Mouse (Mus musculus) hindbrain, embryonic 15.5 days (tissue): ENCODE measurements around the gene Minar1. TPM values are rescaled to one million over a fixed set of nuclear protein-coding genes. Genes with fewer than 3 reads are reported as not detected.

Experiments used
- ATAC-seq: fragments of 200-750 bp; cut with Nextera tagmentation; 2 replicates; pipeline ENCODE4 v1.8.0; 2017; ENCODE audit warnings: low read depth, moderate number of reproducible peaks, moderate TSS enrichment; ENCODE audit not compliant: low FRiP score
- H3K27ac ChIP-seq: fragments of 300-500 bp; sonication (generic); replicated peaks from 2 replicates; pipeline ENCODE4 v1.5.1; 2015; ENCODE audit warnings: mild to moderate bottlenecking, inconsistent platforms
- H3K27me3 ChIP-seq: fragments of 300-500 bp; sonication (generic); 2 replicates; pipeline ENCODE4 v1.6.1; 2015; ENCODE audit warnings: control low read depth, inconsistent platforms
- H3K36me3 ChIP-seq: fragments of 300-500 bp; sonication (generic); 2 replicates; pipeline ENCODE4 v1.6.1; 2015; ENCODE audit warnings: control low read depth, inconsistent platforms
- H3K4me1 ChIP-seq: fragments of 300-500 bp; sonication (generic); replicated peaks from 2 replicates; pipeline ENCODE4 v1.6.1; 2015; ENCODE audit warnings: control low read depth, inconsistent platforms
- H3K4me2 ChIP-seq: fragments of 300-500 bp; sonication (generic); 2 replicates; pipeline ENCODE4 v1.6.1; 2015; ENCODE audit warnings: moderate library complexity, mild to moderate bottlenecking, inconsistent platforms
- H3K4me3 ChIP-seq: fragments of 300-500 bp; sonication (generic); 2 replicates; pipeline ENCODE4 v1.5.1; 2015; ENCODE audit warnings: mild to moderate bottlenecking, inconsistent platforms
- H3K9ac ChIP-seq: fragments of 300-500 bp; sonication (generic); 2 replicates; pipeline ENCODE4 v1.6.1; 2015; ENCODE audit warnings: inconsistent platforms
- H3K9me3 ChIP-seq: fragments of 300-500 bp; sonication (generic); 2 replicates; pipeline ENCODE4 v1.6.1; 2016; ENCODE audit warnings: control low read depth, inconsistent platforms
- WGBS: fragments of 180-500 bp; shearing (Covaris S2); methylation state at CpG from one replicate; pipeline ENCODE4 v1.1.7; 2015; 5-methylcytosine and 5-hydroxymethylcytosine counted together
- polyA plus RNA-seq: library from polyadenylated mRNA; unstranded; fragments of >200 nt; fragmentation: Nextera tagmentation; extraction: Ambion mirVana; gene quantifications from 2 replicates; pipeline ENCODE4 v1.2.1, GENCODE M21; 2015

The Minar1 gene
- polyA plus RNA-seq, 1 experiment from 2014 or later, result 4.7 TPM

DNA sequence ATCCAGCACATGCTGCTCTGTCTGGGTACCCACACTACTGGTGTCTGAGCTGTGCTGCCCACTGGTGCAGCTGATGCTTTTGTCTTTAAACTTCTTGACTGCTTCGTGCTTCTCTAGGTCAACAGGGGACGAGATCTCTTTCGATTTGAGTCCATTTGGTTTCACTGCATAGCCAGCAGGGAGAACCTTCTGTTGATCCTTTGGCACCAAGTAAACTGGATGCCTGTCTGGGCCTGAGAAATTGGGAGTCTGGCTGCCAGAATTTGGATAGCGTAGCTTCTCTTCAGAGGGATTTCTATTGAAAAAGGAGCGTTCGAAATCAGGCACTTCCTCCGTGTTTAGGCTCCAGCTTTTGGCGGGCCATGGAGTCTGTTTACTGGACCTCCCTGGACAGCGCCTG, 21.0 kb downstream of the Minar1 start:
- H3K4me2 ChIP-seq, result no peak overlapping the region
- ATAC-seq, result no peak
- 0 out of 2 replicates have a peak, but pooled peaks cover 5% of the 10 kb centered on the region for H3K4me1 ChIP-seq
- no peak overlapping the region for H3K4me3 ChIP-seq
- no peak overlapping the region for H3K9ac ChIP-seq
- H3K27me3 ChIP-seq, result no peaks in the 10 kb centered on the region
- no peak overlapping the region for H3K27ac ChIP-seq
- H3K36me3 ChIP-seq, result no peaks in the 10 kb centered on the region
- H3K9me3 ChIP-seq, result no peaks in the 10 kb centered on the region
- 92% methylated on average over 9 of the region's 9 CpGs for WGBS

DNA sequence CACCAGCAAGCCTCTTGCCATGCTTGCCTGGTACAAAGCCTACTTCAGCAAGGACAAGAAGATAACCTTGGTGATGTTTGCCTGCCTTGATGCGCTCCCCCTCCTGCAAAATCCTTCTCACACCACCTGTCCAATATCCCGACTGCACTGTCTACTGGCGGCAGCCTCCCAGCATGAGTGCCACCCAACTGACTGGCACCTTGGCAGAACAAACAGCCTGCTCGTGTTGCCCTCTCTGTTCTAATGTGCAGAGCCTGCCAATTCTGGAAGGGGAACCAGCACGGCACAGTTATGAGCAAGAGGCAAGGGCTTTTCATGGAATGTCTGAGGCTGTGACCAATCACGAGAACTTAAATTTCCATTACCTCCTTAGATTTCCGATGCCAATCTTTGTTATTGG, 22.2 kb downstream of the Minar1 start:
- no peak overlapping the region for H3K4me2 ChIP-seq
- H3K27ac ChIP-seq, result no peak overlapping the region
- H3K4me3 ChIP-seq, result no peak overlapping the region
- H3K36me3 ChIP-seq, result no peaks in the 10 kb centered on the region
- no peaks in the 10 kb centered on the region for H3K27me3 ChIP-seq
- 87% methylated on average over 7 of the region's 7 CpGs for WGBS
- H3K4me1 ChIP-seq, result no peaks in the 10 kb centered on the region
- ATAC-seq, result no peak
- no peak overlapping the region for H3K9ac ChIP-seq
- no peaks in the 10 kb centered on the region for H3K9me3 ChIP-seq

DNA sequence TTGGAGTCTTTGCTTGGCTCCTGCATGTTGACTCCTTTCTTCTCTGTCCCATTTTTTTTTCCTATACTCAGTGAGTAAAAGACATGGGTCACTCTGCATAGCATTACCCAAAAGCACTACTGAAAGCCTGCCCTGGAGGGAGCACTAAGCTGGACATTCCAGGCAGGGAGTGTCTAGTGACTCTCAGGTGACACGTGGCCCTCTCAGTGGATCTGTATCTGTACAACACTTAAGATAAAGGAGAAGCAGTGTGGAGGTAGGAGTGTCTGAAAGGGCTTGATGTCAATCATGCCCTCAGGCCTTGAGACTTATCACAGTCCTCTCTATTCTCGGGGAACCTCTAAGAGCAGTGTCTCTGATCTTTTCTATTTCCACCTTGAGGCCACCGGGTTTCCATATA, 25.9 kb downstream of the Minar1 start:
- H3K9ac ChIP-seq, result no peak overlapping the region
- 84% methylated on average over 3 of the region's 3 CpGs for WGBS
- H3K4me2 ChIP-seq, result no peak overlapping the region
- no peak for ATAC-seq
- no peaks in the 10 kb centered on the region for H3K9me3 ChIP-seq
- H3K27ac ChIP-seq, result no peak overlapping the region
- H3K36me3 ChIP-seq, result no peaks in the 10 kb centered on the region
- H3K27me3 ChIP-seq, result no peaks in the 10 kb centered on the region
- no peak overlapping the region for H3K4me3 ChIP-seq
- H3K4me1 ChIP-seq, result no peaks in the 10 kb centered on the region

DNA sequence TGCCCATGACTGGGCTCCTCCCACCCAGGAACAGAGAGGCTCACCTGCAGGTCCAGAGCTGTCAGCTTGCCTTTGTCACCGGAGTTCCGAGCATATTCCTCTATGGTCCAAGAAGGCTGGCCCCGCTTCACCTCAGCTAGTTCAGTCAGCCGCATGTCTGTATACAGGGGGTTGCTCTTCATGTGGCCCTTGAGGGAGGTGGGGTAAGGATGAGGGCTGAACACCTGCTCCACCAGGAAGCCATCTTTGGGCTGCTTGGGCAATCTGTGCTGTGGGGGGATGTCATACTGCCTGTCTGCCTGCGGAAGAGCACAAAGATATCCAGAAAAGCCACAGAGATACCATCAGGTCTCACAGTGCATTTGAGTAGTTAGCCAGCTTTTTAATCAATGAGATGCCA, 26.5 kb downstream of the Minar1 start:
- no peaks in the 10 kb centered on the region for H3K9me3 ChIP-seq
- H3K4me2 ChIP-seq, result no peak overlapping the region
- H3K27me3 ChIP-seq, result no peaks in the 10 kb centered on the region
- no peaks in the 10 kb centered on the region for H3K36me3 ChIP-seq
- H3K4me1 ChIP-seq, result no peaks in the 10 kb centered on the region
- no peak for ATAC-seq
- H3K27ac ChIP-seq, result no peak overlapping the region
- no peak overlapping the region for H3K9ac ChIP-seq
- H3K4me3 ChIP-seq, result no peak overlapping the region
- 91% methylated on average over 5 of the region's 5 CpGs for WGBS

DNA sequence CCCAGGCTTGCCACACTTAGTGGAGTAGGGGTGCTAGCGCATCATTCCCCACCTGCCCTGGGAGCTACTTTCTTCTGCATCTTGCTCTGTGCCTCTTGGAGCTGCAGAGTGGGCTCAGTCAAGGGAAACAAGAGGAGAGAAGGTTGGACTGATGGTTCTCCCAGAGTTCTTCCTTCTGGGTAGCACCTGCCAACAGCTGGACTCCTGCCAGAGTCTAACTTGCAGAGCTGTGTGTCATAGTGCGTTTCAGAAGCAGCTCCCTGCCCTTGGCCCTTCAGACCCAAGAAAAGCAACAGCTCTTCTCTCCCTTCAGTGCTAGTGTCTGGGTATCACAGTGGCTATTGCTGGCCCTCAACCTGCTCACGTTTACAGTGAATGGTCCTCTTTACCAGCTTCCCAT, 30.5 kb downstream of the Minar1 start:
- Histone ChIP-seq H3K9ac (no peak overlapping the region), H3K4me2 (no peak overlapping the region), H3K4me1 (no peaks in the 10 kb centered on the region), H3K36me3 (0 out of 2 replicates have a peak, but pooled peaks cover 4% of the 10 kb centered on the region), H3K27ac (no peak overlapping the region), H3K9me3 (no peaks in the 10 kb centered on the region), H3K27me3 (no peaks in the 10 kb centered on the region), H3K4me3 (no peak overlapping the region)
- no peak for ATAC-seq
- WGBS, result 78% methylated on average over 3 of the region's 3 CpGs

DNA sequence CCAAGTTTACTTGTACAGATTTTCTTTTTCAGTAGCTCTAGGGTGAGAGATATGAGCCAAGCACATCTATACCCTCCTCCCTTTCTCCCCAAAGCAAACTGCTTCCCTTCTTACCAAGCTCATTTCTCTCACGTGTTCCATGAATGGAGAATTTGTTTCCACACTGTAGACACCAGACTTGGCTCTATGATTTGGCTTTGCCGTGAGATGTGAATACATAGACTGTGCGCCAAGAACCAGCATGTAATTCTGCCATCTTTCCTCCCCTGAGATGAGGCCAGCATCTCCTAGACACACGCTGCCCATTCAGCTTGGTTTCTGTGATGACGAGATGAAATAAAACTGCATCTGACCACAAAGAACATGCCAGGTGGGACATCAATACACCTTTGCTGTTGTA, 44.5 kb downstream of the Minar1 start:
- H3K4me3 ChIP-seq, result no peak overlapping the region
- 75% methylated on average over 5 of the region's 5 CpGs for WGBS
- no peaks in the 10 kb centered on the region for H3K36me3 ChIP-seq
- H3K4me1 ChIP-seq, result no peaks in the 10 kb centered on the region
- H3K9me3 ChIP-seq, result no peaks in the 10 kb centered on the region
- no peaks in the 10 kb centered on the region for H3K27me3 ChIP-seq
- H3K27ac ChIP-seq, result no peak overlapping the region
- no peak overlapping the region for H3K9ac ChIP-seq
- ATAC-seq, result no peak
- no peak overlapping the region for H3K4me2 ChIP-seq

DNA sequence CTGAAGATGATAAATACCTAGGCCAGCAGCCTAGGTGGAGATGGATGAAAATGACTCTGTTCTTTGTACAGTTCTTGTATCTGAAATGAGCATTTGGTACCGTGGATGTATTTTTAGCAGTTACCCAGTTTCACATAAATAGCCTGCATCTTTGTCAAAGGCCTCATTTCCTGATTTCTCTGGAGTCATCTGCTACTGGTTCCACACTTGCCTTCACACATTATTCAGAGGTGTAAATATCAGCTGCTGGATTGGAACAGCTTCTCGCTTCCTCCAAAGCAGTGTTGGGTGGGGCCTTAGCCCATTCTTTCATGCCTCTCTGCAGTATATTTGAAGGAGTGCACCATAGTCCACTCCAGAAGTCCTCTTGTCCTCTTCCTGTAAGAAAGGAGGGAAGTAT, 70.3 kb downstream of the Minar1 start:
- no peak overlapping the region for H3K9ac ChIP-seq
- no peak overlapping the region for H3K27ac ChIP-seq
- no peaks in the 10 kb centered on the region for H3K27me3 ChIP-seq
- H3K4me2 ChIP-seq, result no peak overlapping the region
- no peak overlapping the region for H3K4me3 ChIP-seq
- H3K36me3 ChIP-seq, result no peaks in the 10 kb centered on the region
- no peak for ATAC-seq
- H3K9me3 ChIP-seq, result no peaks in the 10 kb centered on the region
- H3K4me1 ChIP-seq, result no peaks in the 10 kb centered on the region
- 85% methylated on average over 2 of the region's 2 CpGs for WGBS

Other genes starting within 250 kb of the Minar1 start
- gene Tmed3, start 81.9 kb upstream of the Minar1 start, polyA plus RNA-seq, result 58.7 and 60.1 TPM in 2 replicates
- 0.45 and 0.73 TPM in 2 replicates for gene Ankrd34c, start 115.3 kb upstream of the Minar1 start, polyA plus RNA-seq